Mouse (Mus musculus) c-Kit-positive CD71-positive TER-119-negative erythroid progenitor cells, embryonic 14.5 days (primary cell): Measurements from ENCODE around the gene Wt1.

ENCODE experiments used
- DNase-seq: peaks from one replicate; pipeline ENCODE4 v3.0.0-alpha.2; 2013; ENCODE audit warnings: low read depth

The Wt1 gene

DNA sequence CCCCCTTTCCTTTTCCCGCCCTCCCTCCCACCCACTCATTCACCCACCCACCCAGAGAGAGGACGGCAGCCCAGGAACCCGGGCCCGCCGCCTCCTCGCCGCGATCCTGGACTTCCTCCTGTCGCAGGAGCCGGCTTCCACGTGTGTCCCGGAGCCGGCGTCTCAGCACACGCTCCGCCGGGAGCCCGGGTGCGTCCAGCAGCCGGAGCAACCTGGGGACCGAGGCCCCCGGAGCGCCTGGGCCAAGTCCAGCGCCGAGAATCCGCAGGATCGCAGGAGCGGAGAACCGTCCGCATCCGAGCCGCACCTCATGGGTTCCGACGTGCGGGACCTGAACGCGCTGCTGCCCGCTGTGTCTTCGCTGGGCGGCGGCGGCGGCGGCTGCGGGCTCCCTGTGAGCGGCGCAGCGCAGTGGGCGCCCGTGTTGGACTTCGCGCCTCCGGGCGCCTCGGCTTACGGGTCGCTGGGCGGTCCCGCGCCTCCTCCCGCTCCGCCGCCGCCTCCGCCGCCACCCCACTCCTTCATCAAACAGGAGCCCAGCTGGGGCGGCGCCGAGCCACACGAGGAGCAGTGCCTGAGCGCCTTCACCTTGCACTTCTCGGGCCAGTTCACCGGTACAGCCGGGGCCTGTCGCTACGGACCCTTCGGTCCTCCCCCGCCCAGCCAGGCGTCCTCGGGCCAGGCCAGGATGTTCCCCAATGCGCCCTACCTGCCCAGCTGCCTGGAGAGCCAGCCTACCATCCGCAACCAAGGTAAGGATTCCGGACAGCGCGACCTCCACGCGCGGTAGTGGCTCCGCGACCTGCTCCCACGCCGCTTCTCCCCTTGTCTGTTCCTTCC lies 582 bp downstream of the Wt1 start:
- no peak for DNase-seq

DNA sequence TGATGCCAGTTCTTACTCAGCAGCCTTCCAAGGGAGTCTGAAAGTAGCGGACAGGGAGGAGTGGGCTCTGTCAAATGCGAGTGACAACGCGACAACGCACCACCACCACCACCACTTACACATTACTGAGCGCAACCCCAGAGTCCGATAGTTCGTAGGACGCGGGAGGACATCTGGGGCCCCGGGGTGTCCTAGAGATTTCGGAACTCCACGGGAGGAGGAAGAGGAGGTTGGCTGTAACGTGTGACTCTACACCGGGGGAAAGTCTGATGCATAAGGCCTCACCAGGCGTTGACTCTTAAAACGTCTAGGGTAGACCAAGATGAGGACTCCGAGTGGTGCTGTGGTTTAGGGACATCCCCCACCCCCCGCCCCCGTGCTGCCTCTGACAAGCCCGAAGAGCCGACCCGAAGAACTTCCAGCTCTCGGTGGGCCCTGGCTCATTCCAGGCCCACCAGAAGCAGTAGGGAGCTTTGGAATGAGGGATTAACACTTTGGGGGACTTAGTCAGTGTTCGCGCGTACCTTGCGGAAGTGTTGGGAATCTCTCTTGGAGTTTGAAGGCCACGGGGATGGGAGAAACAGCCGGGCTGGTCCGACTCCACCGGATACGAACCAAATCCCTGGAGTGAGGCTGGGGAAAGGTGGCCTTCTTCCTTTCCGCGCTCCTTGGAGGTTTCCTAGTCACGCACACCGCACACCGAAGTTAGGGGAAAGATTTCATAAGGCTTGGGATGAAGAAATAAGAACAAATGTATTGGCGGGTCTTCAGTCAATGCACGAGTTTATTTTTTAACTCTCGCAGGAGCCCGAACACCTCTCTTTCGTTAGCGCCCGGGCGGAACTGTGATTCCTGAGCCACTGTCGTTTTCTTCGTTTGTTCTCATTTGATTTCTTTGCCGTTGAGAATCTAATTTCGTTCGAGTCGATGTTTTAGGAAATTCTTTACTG lies 1.5 kb downstream of the Wt1 start:
- DNase-seq, result no peak

DNA sequence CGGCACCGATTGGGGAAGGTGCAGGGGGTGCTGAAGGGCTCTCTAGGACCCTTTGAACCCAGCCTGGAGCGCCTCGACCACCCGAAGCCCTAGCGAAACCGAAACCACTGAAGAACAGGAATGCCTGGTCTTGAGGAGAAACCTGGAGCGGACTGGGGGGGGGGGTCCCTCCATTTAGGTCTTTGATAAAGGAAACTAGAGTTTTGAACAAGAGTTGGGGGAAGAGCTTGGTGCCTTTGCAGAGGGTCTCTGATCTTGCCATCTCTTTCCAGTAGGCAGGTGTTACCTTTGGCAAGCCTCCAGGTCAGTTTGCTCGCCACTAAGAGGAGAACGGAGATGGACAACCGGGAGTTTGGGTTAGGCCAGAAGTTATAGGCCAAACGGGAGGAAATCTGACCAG lies 2.2 kb downstream of the Wt1 start:
- no peak for DNase-seq

DNA sequence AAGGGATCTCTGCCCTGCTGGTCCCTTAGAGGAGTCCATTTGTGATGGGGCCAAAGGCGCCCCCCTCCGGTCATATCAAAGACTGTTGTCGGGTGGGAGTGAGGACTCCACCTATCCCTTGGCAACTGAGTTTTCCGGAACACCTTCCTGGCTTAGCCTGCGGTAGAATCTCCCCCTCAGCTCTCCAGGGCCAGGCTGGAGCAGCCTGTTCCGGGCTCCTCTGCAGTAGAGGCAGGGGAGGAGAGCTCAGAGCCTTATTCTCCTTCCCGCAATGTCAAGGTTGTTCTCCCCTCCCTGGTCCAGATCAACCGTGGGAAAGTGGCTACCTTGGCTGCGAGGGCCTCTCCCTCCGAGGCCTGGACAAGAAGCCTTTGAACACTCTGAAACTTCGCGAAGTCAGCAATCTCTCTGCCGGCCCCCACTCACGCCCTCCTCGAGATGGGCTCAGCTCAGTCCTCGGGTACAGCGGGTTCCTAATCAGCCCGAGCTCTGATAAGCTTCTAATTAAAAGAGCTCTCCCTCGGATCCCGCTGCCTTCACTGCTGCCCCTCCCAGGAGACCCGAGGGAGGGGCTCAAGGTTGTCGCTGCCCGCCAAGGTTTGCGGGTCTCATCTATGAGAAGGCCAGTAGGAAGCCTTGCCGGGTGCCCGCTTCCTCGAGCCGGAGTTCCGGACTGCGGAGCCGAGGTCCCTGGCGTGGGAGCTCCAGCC lies 4.2 kb downstream of the Wt1 start:
- no peak for DNase-seq

DNA sequence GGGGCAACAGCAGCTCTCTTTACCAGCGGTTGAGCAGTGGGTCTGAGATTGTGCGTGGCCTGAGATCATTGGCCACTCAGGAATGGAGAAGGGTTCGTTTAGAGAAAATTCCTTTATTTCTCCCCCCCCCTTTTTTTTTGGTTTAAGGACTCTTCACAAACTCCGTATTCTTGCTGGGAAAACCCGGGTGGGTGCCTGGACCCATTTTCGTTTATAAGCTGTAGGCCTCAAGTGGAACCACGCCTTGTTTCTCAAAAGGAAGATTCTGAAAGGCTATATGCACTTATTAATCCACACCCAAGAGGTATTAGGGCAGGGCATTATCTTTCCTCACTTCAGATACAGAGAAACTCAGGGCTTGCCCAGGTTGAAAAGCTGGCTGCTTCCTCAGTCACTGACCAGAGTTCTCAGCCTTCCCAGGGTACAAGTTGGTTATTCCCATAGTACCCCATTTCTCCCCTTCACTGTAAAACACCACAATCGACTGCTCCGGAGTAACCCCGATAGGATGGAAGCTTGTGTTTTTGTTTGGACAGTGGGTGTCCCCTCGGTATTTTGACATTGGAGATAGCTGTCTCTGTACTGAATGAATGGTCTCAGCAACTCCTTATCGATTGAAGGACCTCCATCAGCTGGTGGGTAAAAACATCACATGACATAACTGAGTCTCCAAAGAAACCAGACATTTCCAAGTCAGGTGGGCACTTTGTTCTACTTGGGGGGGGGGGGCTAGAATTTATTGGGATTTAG lies 4.9 kb downstream of the Wt1 start:
- no peak for DNase-seq

DNA sequence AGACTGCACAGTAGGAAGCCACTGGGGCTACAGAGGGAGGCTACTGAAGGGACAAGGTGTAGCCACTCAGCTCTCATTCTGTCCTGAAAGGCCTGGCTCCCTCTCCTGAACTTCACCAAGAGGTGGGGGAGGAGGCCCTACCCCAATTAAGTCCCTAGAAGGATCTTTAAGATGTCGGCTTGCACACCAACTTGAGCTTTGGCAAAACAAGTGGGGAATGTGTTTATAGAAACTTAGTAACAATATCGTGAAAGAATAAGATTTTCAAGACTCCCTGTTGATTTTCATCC lies 5.4 kb downstream of the Wt1 start:
- no peak for DNase-seq

DNA sequence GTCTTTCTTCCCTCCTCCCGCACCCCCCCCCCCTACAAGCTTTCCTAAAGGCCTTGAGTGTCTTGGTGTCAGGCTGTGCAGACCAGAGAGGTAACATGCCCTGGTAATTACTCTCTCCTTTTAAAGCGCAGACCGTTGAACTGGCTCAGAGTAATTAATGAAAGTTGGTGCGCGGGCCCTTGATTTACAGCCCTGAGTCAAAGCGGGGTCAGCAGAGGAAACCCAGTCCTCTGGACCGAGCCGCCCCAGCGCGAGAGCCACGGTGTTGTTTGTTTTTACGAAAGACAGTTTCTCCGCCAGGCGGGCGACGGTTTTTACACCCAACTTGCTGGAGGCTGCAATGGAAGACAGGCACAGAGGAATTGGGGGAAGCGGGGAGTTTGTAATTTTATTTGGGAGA lies 6.0 kb downstream of the Wt1 start:
- no peak for DNase-seq

DNA sequence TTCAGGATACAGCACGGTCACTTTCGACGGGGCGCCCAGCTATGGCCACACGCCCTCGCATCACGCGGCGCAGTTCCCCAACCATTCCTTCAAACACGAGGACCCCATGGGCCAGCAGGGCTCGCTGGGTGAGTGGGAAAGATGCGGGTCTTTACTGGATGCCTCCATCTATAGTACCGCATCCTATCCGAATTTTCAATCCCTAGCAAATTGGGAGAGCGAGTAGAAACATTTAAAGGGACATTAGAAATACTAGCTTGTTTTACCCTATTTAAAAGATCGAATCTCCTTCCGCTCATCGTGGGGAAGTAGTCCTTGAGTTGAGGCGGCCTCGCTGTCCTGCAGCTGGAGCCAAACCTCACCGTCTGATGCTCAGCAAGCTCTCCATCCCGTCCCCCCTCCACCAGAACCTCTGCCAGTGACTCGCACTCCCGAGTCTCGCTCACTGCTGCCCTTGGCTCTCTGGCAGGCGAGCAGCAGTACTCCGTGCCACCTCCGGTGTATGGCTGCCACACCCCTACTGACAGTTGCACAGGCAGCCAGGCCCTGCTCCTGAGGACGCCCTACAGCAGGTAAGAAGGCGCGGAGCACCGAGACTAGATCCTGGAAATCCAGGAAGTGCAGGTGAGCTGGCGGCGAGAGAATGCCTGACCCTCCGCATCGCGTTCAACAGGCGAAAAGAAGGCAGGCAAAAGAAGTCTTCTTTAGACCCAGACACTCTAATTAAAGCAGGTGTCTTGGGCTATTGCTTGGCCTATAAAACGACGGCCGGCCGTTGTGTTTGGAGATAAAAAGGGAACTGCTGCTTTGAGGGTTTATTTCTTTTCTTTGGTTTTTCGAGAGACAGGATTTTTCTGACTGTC lies 6.8 kb downstream of the Wt1 start:
- DNase-seq, result no peak

DNA sequence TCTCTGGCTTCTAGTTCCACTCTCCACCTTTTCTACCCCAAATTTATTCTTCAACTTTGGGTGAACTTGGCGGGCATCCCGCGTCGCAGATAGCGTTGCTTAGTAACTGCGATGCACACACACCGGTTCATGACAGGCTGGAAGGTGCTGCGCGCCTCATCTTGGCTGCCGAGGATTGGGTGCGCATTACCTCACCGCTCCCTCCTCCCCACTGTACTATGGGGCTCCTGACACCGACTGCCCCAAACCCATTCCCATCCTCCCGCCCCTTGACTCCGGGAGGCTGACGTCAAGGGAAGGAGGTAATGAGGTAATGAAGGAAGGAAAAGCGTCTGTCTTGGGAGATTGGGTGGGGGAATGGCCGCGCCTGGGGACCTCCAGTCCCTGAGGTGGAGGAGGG lies 8.0 kb downstream of the Wt1 start:
- DNase-seq, result no peak

DNA sequence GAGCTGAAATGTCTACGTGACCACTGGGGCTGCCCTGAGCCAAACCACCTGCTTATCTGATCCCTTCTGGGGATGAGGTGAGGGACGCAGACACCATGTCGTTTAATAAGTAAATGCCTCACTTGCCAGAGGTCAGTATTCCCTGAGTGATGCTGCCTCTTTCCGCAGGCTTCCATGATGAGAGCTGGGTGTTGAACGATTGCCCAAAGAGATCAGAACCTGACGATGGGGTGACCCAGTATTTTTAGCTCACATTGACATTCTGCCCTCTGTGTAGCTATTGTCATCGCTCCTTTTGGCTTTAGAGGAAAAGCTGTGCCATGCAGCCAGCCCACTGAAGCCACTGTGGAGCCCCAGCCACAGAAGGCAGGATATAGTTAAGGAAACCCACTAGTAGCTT lies 13.1 kb downstream of the Wt1 start:
- DNase-seq, result no peak

DNA sequence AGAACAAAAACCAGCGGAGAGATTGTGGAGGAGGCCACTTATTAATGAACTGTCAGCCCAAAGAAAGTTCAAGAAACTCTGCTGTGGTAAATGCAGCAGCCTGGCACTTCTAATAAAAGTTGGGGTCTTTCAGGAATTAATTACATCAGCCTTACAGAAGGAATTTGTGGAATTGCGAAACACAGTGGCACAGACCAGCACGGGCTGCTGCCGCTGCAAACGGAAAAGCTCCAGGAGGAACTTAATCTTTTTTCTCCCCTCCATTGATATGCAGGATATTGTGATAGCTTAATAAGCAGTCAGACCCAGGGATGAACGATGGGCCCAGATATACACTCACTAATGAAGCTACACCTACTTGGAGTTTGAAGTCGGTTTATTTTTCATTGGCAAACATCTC lies 15.0 kb downstream of the Wt1 start:
- no peak for DNase-seq

DNA sequence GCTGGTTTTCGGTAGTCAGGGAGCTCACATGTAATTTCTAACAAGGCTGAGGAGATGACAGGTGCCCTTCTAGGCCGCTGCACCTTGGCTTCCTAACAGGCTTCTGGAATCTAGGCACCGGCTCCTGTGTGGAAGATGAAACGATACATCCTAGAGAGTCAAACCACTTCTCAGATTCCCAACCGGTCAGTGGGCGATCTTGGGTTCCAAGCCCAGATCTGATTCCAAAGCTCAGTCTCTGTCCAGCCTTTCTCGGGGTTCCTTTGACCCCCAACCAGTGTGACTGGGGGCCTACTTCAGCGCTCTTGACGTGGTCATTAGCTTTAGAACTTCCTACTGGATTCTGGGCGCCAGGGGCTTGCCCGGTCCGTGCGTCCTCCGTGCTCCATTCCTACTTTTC lies 17.4 kb downstream of the Wt1 start:
- no peak for DNase-seq

DNA sequence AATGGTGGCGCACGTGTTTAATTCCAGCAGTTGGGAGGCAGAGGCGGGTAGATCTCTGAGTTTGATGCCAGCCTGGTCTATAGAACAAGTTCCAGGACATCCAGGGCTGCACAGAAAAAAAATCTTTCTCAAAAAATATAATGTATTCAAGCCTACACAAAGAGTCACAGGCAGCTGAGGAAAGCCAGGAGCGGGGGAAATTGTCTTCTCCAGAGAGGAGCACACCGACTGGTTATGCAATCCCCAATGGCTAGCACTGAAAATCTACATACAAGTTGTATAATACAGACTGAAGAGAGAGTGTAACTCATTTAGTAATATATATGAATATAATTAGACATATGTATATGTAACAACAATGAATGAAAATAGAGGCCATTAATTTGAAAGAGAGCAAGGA lies 25.2 kb downstream of the Wt1 start:
- no peak for DNase-seq

DNA sequence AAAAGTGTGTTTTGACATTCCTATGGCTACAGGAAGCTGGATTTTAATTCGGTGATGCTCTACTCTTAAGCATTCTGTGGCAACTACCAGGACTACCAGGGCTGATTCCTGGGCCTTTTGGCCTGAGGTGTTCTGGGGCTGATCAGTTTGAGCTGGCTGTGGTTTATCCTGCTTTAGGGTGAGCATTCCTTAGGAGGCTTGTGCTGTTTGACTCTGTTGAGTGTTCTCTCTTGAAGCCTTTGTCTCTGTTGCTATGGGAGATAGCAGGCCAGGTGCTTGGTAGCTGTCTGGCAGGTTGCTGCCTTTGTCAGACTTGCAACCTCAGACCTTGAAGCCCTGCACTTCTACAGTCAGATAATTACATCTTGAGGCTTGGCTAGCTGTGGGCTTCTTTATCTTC lies 26.7 kb downstream of the Wt1 start:
- no peak for DNase-seq

DNA sequence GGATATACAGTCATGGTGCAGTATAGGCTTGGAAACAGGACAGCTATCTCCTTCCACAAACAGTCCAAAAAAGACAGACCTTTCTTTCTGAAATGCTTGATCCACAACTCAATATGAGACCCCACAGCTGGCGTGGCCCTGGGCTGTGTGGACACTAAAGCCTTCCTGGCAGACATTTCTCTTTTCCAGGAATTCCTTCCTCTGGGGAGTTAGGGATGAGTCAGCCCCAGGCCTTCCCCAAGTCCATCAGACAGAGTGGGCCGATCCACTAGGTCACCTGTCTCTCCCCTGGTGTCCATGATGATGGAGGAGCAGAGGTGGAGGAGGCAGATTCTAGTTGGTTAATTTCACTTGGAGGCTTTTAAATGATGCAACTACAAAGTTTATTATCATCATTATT lies 34.6 kb downstream of the Wt1 start:
- DNase-seq, result no peak

DNA sequence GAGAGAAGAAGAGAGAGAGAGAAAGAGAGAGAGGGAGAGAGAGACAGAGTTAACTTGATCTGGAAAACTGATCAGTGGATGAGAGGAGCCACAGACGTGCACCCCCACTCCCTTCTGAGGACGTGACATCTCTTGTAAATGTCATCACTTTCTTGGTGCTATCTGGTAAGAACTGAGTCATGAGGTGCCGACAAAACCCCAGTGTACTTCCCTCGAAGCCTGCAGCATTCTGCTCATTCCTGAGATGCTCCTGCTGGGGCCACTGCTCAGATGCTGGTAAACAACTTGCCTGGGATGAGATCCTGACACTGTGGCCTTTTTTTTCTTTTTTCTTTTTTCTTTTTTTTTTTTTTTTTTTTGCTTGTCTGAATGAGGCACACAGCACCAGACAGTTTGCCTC lies 36.4 kb downstream of the Wt1 start:
- no peak for DNase-seq

DNA sequence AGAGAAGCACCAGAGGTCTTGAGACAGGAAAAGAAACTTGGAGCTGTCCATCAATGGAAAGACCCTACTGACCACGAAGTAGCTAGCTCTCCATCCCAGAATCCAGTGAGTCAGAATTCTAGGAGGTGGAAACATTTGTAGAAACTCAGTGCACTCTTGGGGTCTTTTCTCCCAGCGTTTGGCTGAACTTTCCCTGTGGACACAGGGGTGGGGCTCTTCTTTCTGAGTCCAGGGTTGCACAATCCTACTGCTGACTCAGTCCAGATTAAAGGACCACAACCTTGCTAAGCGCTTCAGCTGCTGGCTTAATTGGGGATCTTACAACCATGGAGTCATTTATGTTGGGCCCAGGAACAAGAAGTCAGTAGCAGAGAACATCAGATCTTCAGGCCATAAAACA lies 41.8 kb downstream of the Wt1 start:
- no peak for DNase-seq

DNA sequence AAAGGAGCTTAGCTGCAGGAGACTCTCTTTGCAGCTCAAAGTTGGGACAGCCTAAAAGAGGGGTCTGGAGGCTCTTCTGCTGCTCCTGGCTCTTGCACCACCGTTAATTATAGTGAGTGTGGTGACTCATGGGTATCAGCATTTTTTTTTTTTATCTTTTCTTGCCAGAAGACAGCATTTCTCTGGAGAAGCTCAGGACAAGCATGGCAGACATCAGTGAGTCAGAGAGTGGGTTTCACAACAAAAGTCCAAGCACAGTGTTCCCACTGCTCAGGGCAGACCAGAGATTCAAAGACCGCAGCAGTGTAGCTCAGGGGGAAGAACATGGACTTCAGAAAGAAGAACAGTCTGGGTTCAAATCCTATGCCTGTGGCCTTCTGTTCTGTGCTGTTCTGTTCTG lies 47.9 kb downstream of the Wt1 start:
- no peak for DNase-seq

DNA sequence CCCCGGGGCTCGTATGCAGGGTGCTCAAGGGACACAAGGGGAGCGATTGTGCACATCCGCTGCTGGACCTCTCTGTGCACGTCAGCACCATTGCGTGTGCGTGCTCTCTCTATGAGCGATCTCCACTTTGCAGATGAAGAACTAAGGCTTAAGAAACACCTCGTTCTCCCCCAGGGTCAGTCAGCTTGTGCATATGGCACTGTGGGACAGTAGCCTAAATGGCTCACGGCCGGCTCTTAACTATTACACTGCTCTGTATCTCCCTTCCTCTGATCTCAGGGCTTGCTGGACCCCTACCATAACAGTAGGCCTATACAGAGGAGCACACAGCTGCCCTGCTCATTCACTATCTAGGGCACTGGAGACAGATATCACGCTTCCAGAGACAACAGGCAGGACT lies 52.5 kb downstream of the Wt1 start:
- no peak for DNase-seq

DNA sequence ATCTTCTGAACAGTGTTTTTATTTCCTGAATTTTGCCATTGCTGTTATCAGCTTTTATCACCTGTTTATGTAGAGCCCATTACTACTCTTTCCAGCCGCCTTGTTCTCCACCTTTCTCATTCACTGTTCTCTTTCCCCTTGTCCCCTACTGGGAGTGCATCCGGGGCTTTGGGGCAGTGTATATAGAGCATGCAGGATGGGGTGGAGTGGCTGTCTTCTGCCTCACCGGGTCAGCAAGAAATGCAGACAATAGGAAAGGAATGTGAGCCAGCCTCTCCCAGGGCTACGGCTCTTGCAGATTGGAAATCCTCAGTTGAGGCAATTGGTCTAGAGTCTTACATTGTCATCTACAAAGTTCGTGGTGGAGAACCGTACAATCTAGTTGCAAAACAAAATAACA lies 56.2 kb downstream of the Wt1 start:
- no peak for DNase-seq

DNA sequence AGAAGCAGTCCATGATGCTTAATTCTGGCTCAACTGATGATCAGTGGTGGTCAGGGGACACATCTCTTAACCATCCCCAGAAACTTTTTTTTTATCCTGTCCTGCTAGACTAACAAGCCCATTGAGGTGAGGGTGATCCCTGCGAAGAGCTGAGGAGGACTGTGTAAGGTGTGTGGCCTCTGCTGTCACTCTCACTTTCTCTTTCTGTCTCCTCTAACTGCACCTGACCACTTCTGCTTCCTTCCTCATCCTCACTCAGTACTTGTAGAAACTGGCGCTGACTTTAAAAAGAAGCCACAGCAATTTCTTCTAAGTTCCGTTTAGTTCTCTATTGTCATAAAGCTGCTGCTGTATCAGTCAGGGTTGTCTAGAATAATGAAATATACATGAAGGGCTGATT lies 58.8 kb downstream of the Wt1 start:
- DNase-seq, result no peak
